Mouse (Mus musculus): ENCODE measurements at regions not wholly inside any gene's neighbourhood (a gene's known extent, or its start where the extent isn't known, plus 50 kb on each side); places are given as distances from the start of the nearest gene placed in this dataset.

GRCm38 (mm10) chr17:62415152-62415551 is 466.0 kb downstream of the Efna5 start:
- no peak for DNase-seq (ENCODE audit: extremely low spot score, low spot score)

- DNase-seq (ENCODE audit: extremely low spot score, low spot score) = no peak
Observed at GRCm38 (mm10) chr17:62412666-62413180, 468.4 kb downstream of the Efna5 start.

- DNase-seq (ENCODE audit: extremely low spot score, low spot score) = no peak
Observed at GRCm38 (mm10) chr17:62403739-62404138, 477.4 kb downstream of the Efna5 start.

GRCm38 (mm10) chr17:62393355-62394006 is 487.6 kb downstream of the Efna5 start:
- DNase-seq (ENCODE audit: extremely low spot score, low spot score) = no peak

- DNase-seq (ENCODE audit: extremely low spot score, low spot score) = no peak
Observed at GRCm38 (mm10) chr17:62384053-62384452, 497.1 kb downstream of the Efna5 start.

- DNase-seq (ENCODE audit: extremely low spot score, low spot score) = no peak
Observed at GRCm38 (mm10) chr17:62378868-62379417, 502.2 kb downstream of the Efna5 start.

- DNase-seq (ENCODE audit: extremely low spot score, low spot score) = no peak
Observed at GRCm38 (mm10) chr17:62369100-62369499, 512.0 kb downstream of the Efna5 start.

GRCm38 (mm10) chr17:62367937-62368336 is 513.2 kb downstream of the Efna5 start:
- DNase-seq (ENCODE audit: extremely low spot score, low spot score) = no peak

GRCm38 (mm10) chr17:62358323-62358722 is 522.8 kb downstream of the Efna5 start:
- DNase-seq (ENCODE audit: extremely low spot score, low spot score) = no peak

GRCm38 (mm10) chr17:62337890-62338557 is 543.1 kb downstream of the Efna5 start:
- DNase-seq (ENCODE audit: extremely low spot score, low spot score) = no peak

GRCm38 (mm10) chr17:62330226-62330625 is 550.9 kb downstream of the Efna5 start:
- no peak for DNase-seq (ENCODE audit: extremely low spot score, low spot score)

- no peak for DNase-seq (ENCODE audit: extremely low spot score, low spot score)
Observed at GRCm38 (mm10) chr17:62326844-62327243, 554.3 kb downstream of the Efna5 start.

GRCm38 (mm10) chr17:62319033-62319432 is 562.1 kb downstream of the Efna5 start:
- DNase-seq (ENCODE audit: extremely low spot score, low spot score) = no peak

GRCm38 (mm10) chr17:62310059-62310458 is 571.1 kb downstream of the Efna5 start:
- DNase-seq (ENCODE audit: extremely low spot score, low spot score) = no peak

GRCm38 (mm10) chr17:62307111-62307510 is 574.0 kb downstream of the Efna5 start:
- no peak for DNase-seq (ENCODE audit: extremely low spot score, low spot score)

GRCm38 (mm10) chr17:62306524-62306923 is 574.6 kb downstream of the Efna5 start:
- DNase-seq (ENCODE audit: extremely low spot score, low spot score) = no peak

- DNase-seq (ENCODE audit: extremely low spot score, low spot score) = no peak
Observed at GRCm38 (mm10) chr17:62305140-62305539, 576.0 kb downstream of the Efna5 start.

GRCm38 (mm10) chr17:62304073-62304472 is 577.0 kb downstream of the Efna5 start:
- DNase-seq (ENCODE audit: extremely low spot score, low spot score) = no peak

- no peak for DNase-seq (ENCODE audit: extremely low spot score, low spot score)
Observed at GRCm38 (mm10) chr17:62299875-62300274, 581.2 kb downstream of the Efna5 start.

- no peak for DNase-seq (ENCODE audit: extremely low spot score, low spot score)
Observed at GRCm38 (mm10) chr17:62297393-62298060, 583.6 kb downstream of the Efna5 start.

GRCm38 (mm10) chr17:62295412-62295811 is 585.7 kb downstream of the Efna5 start:
- no peak for DNase-seq (ENCODE audit: extremely low spot score, low spot score)

GRCm38 (mm10) chr17:62292703-62293102 is 588.4 kb downstream of the Efna5 start:
- DNase-seq (ENCODE audit: extremely low spot score, low spot score) = no peak

Measured in neural tube, embryonic 10.5 days (tissue).